ENCODE assay signal across 20 mouse cellular contexts in the genomic region with DNA sequence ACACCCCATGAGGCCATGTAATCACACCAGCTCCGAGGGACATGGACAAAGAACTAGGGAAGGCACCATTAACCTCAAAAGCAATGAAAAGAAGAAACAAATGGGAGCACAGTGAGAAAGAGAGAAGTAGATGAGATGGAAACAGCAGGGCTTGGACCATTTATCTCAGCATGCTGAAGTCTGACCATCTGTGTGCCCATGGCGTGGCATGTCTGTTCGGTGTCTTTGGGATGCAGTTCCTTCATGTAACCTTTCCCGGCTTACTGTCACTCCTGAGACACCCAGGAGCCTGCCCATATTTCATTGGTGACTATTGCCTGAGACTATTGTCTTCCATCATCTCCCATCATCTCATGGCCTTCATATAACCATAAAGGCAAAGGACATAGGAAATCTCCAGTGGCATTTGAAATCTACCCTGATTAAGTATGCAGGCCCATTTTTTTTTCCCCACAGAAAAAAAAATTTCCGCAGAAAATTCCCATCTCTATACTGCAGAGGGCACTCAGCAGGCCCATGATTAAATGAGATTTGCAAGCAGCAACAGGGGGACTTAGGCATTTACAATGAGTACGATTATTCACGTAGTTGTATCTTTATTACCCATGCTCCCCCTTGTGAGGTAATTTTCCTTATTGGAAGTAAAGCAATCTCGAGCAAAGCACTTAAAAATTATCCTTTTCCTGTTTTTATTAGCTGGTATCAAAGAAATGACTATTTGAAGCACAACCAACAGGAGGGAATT. TPM values are rescaled to one million over a fixed set of nuclear protein-coding genes. Genes with fewer than 3 reads are reported as not detected.
DNase-seq lines count a peak whose midpoint lies in the region; ATAC-seq lines count a peak whose summit lies in the region.
"Had no signal": no experiment of that assay in that cellular context is flagged by ENCODE, and none has a peak within 500 bp of the region (broad histone marks: within the 10 kb centered on the region; RNA-seq: fewer than 3 reads in every experiment).

No protein-coding gene starts in this region.

- H3K9me3 ChIP-seq in hindbrain, embryonic 15.5 days: no peaks in the 10 kb centered on the region
- H3K9me3 ChIP-seq in hindbrain, embryonic 11.5 days (ENCODE audit: control insufficient read depth, low read length): no peaks in the 10 kb centered on the region
- no peaks in the 10 kb centered on the region for H3K9me3 ChIP-seq in hindbrain, embryonic 16.5 days (ENCODE audit: control insufficient read depth, low read length)
- no peaks in the 10 kb centered on the region for H3K9me3 ChIP-seq in neural tube, embryonic 15.5 days (replicated peaks)
- H3K9me3 ChIP-seq: embryonic facial prominence, embryonic 12.5 days; forebrain, embryonic 15.5 days; G1E; heart, embryonic 13.5 days had no signal

- peaks cover 19% of the 10 kb centered on the region for H3K4me1 ChIP-seq in hindbrain, embryonic 15.5 days (replicated peaks)
- no peaks in the 10 kb centered on the region; the same call in 1 of the 2 replicates for H3K4me1 ChIP-seq in hindbrain, embryonic 11.5 days (replicated peaks; ENCODE audit: control insufficient read depth, insufficient read depth, low read length)
- peaks cover 14% of the 10 kb centered on the region for H3K4me1 ChIP-seq in hindbrain, embryonic 16.5 days (ENCODE audit: control insufficient read depth, insufficient read depth, low read depth, low read length)
- H3K4me1 ChIP-seq in neural tube, embryonic 15.5 days: peaks cover 21% of the 10 kb centered on the region

- no peaks in the 10 kb centered on the region for H3K27me3 ChIP-seq in hindbrain, embryonic 15.5 days
- H3K27me3 ChIP-seq in hindbrain, embryonic 11.5 days (ENCODE audit: control insufficient read depth, insufficient read depth, low read length): no peaks in the 10 kb centered on the region
- H3K27me3 ChIP-seq in hindbrain, embryonic 16.5 days (replicated peaks; ENCODE audit: control insufficient read depth, insufficient read depth, low read length): no peaks in the 10 kb centered on the region
- H3K27me3 ChIP-seq in neural tube, embryonic 15.5 days (replicated peaks): no peaks in the 10 kb centered on the region
- H3K27me3 ChIP-seq: embryonic facial prominence, embryonic 12.5 days; forebrain, embryonic 15.5 days; heart, embryonic 13.5 days had no signal

- peak; percentile 48 to 67 for DNase-seq in cerebellum, postnatal 10 days
- DNase-seq in cerebellum, adult 9-10 months: no peak
- no peak for DNase-seq in hindbrain, embryonic 11.5 days (ENCODE audit: low spot score)
- no peak for DNase-seq in embryo, embryonic 10.5 days (ENCODE audit: low spot score)
- DNase-seq: adrenal gland, postnatal 10 days; B cell, adult 2 months; cerebellum, adult 11 months; cerebellum, adult 8-10 months; gastrocnemius, postnatal 36 days; heart, adult 11 months; heart, postnatal 36 days had no signal

- ATAC-seq in hindbrain, embryonic 15.5 days (ENCODE audit: low FRiP score, low read depth): no peak
- ATAC-seq in hindbrain, embryonic 11.5 days (ENCODE audit: low FRiP score): no peak
- ATAC-seq in hindbrain, embryonic 16.5 days: peak; percentile 56
- ATAC-seq in neural tube, embryonic 15.5 days (ENCODE audit: low FRiP score): peak; percentile 86
- ATAC-seq: CD4-positive, CD25-positive, alpha-beta regulatory T cell, adult 4 months; forebrain, embryonic 15.5 days; intestine, embryonic 16.5 days had no signal

- 0 out of 2 replicates have a peak overlapping the region, but pooled peaks have one; percentile 40 for H3K27ac ChIP-seq in hindbrain, embryonic 15.5 days (replicated peaks)
- H3K27ac ChIP-seq in hindbrain, embryonic 11.5 days (ENCODE audit: low read depth, low read length): no peak overlapping the region
- H3K27ac ChIP-seq in hindbrain, embryonic 16.5 days (ENCODE audit: low read depth, low read length): no peak overlapping the region
- peak overlapping the region; percentile 68 for H3K27ac ChIP-seq in neural tube, embryonic 15.5 days (replicated peaks)
- H3K27ac ChIP-seq: embryonic facial prominence, embryonic 12.5 days; forebrain, embryonic 15.5 days; heart, embryonic 13.5 days had no signal

- no peak overlapping the region for H3K4me2 ChIP-seq in hindbrain, embryonic 15.5 days
- H3K4me2 ChIP-seq in hindbrain, embryonic 11.5 days (replicated peaks; ENCODE audit: low read depth, low read length): no peak overlapping the region
- H3K4me2 ChIP-seq in hindbrain, embryonic 16.5 days (ENCODE audit: low read length): no peak overlapping the region
- no peak overlapping the region for H3K4me2 ChIP-seq in neural tube, embryonic 15.5 days
- H3K4me2 ChIP-seq: embryonic facial prominence, embryonic 12.5 days; forebrain, embryonic 15.5 days; heart, embryonic 13.5 days had no signal

- 62% methylated on average over 8 of the region's 8 CpGs for whole genome bisulfite sequencing in hindbrain, embryonic 15.5 days
- WGBS in hindbrain, embryonic 11.5 days: 88% methylated on average over 8 of the region's 8 CpGs
- 66% methylated on average over 8 of the region's 8 CpGs for WGBS in hindbrain, embryonic 16.5 days
- 33% methylated on average over 8 of the region's 8 CpGs for WGBS in neural tube, embryonic 15.5 days

- H3K9ac ChIP-seq in hindbrain, embryonic 15.5 days: no peak overlapping the region
- no peak overlapping the region for H3K9ac ChIP-seq in hindbrain, embryonic 11.5 days (ENCODE audit: low read depth, low read length)
- no peak overlapping the region for H3K9ac ChIP-seq in hindbrain, embryonic 16.5 days (ENCODE audit: low read depth, low read length)
- H3K9ac ChIP-seq in neural tube, embryonic 15.5 days (replicated peaks): no peak overlapping the region
- H3K9ac ChIP-seq: embryonic facial prominence, embryonic 12.5 days; forebrain, embryonic 15.5 days; heart, embryonic 13.5 days had no signal

- no peaks in the 10 kb centered on the region for H3K36me3 ChIP-seq in hindbrain, embryonic 15.5 days
- H3K36me3 ChIP-seq in hindbrain, embryonic 11.5 days (ENCODE audit: control insufficient read depth, insufficient read depth, low read length): no peaks in the 10 kb centered on the region
- no peaks in the 10 kb centered on the region for H3K36me3 ChIP-seq in hindbrain, embryonic 16.5 days (ENCODE audit: control insufficient read depth, insufficient read depth, low read length)
- H3K36me3 ChIP-seq in neural tube, embryonic 15.5 days: no peaks in the 10 kb centered on the region
- H3K36me3 ChIP-seq: embryonic facial prominence, embryonic 12.5 days; forebrain, embryonic 15.5 days; G1E; heart, embryonic 13.5 days had no signal

- H3K4me3 ChIP-seq in hindbrain, embryonic 15.5 days: no peak overlapping the region
- H3K4me3 ChIP-seq in hindbrain, embryonic 11.5 days (ENCODE audit: low read depth, low read length): no peak overlapping the region
- no peak overlapping the region for H3K4me3 ChIP-seq in hindbrain, embryonic 16.5 days (ENCODE audit: low read length)
- H3K4me3 ChIP-seq in neural tube, embryonic 15.5 days (replicated peaks): no peak overlapping the region
- H3K4me3 ChIP-seq: embryonic facial prominence, embryonic 12.5 days; forebrain, embryonic 15.5 days; heart, embryonic 13.5 days had no signal

RNA-seq across cellular contexts. Expression of a gene that starts 15.0 kb away (rescaled TPM):
- 12.2 and 14.3 TPM in 2 replicates for polyA plus RNA-seq in hindbrain, embryonic 15.5 days (2015; fragmentation: Nextera tagmentation; extraction: Ambion mirVana)
- polyA plus RNA-seq in hindbrain, embryonic 11.5 days (2014; fragmentation: Nextera tagmentation; extraction: Ambion mirVana): 13.0 and 20.5 TPM in 2 replicates
- polyA plus RNA-seq in hindbrain, embryonic 16.5 days (2015; fragmentation: Nextera tagmentation; extraction: Ambion mirVana): 9.1 and 10.1 TPM in 2 replicates
- polyA plus RNA-seq in neural tube, embryonic 15.5 days (2015; fragmentation: Nextera tagmentation; extraction: Ambion mirVana): 11.4 and 12.3 TPM in 2 replicates
- polyA plus RNA-seq: G1E had no signal

Comparison
In these comparisons a context has a peak if more than half of its experiments do, and no peak if none do; other contexts are left out.
1. DNase-seq: peak in cerebellum, postnatal 10 days (2 of 2); none in cerebellum, adult 9-10 months (single experiment), hindbrain, embryonic 11.5 days (single experiment) and embryo, embryonic 10.5 days (single experiment).
2. ATAC-seq: peak in hindbrain, embryonic 16.5 days (single experiment) and neural tube, embryonic 15.5 days (single experiment); none in hindbrain, embryonic 15.5 days (single experiment) and hindbrain, embryonic 11.5 days (single experiment).
3. H3K27ac ChIP-seq: peak in hindbrain, embryonic 15.5 days (single experiment) and neural tube, embryonic 15.5 days (single experiment); none in hindbrain, embryonic 11.5 days (single experiment) and hindbrain, embryonic 16.5 days (single experiment).